In genomic region chr5:120536632-120537031, GRCm38 (mm10) we compare ENCODE assay signal across 21 mouse cellular contexts. TPM values are rescaled to one million over a fixed set of nuclear protein-coding genes. Genes with fewer than 3 reads are reported as not detected.
DNase-seq lines count a peak whose midpoint lies in the region; ATAC-seq and TF ChIP-seq lines count a peak whose summit lies in the region.
"Had no signal": no experiment of that assay in that cellular context is flagged by ENCODE, and none has a peak within 500 bp of the region (broad histone marks: within the 10 kb centered on the region; RNA-seq: fewer than 3 reads in every experiment).

No protein-coding gene starts in this region.

- ATAC-seq in forebrain, embryonic 16.5 days: no peak
- no peak for ATAC-seq in hindbrain, postnatal 0 days
- ATAC-seq in hindbrain, embryonic 13.5 days (ENCODE audit: low FRiP score): no peak
- no peak for ATAC-seq in midbrain, embryonic 16.5 days
- no peak for ATAC-seq in midbrain, embryonic 14.5 days (ENCODE audit: low FRiP score, low TSS enrichment)
- ATAC-seq in limb, embryonic 15.5 days (ENCODE audit: insufficient number of reproducible peaks, low FRiP score, low TSS enrichment, low read depth): no peak
- ATAC-seq: activated CD4-positive, CD25-positive, alpha-beta regulatory T cell, adult 4 months; inflammation-experienced regulatory T-cells, adult 6 months; midbrain, embryonic 13.5 days had no signal

- no peak overlapping the region for H3K4me3 ChIP-seq in forebrain, embryonic 10.5 days
- H3K4me3 ChIP-seq in forebrain, embryonic 16.5 days (replicated peaks; ENCODE audit: low read length): no peak overlapping the region
- H3K4me3 ChIP-seq in hindbrain, postnatal 0 days (ENCODE audit: low read length): no peak overlapping the region
- H3K4me3 ChIP-seq in hindbrain, embryonic 13.5 days: no peak overlapping the region
- no peak overlapping the region for H3K4me3 ChIP-seq in midbrain, embryonic 16.5 days (ENCODE audit: low read depth, low read length)
- no peak overlapping the region for H3K4me3 ChIP-seq in midbrain, embryonic 14.5 days (replicated peaks; ENCODE audit: low read depth, low read length)
- no peak overlapping the region for H3K4me3 ChIP-seq in limb, embryonic 15.5 days
- H3K4me3 ChIP-seq: erythroblast, embryonic 14.5 days; midbrain, embryonic 13.5 days; myocyte had no signal

- H3K36me3 ChIP-seq in forebrain, embryonic 10.5 days (replicated peaks): peaks cover 44% of the 10 kb centered on the region
- H3K36me3 ChIP-seq in forebrain, embryonic 16.5 days (ENCODE audit: control insufficient read depth, insufficient read depth): no peaks in the 10 kb centered on the region
- H3K36me3 ChIP-seq in hindbrain, postnatal 0 days (ENCODE audit: insufficient read depth, low read length): peaks cover 12% of the 10 kb centered on the region; the same call in 1 of the 2 replicates
- H3K36me3 ChIP-seq in hindbrain, embryonic 13.5 days: peaks cover 45% of the 10 kb centered on the region
- no peaks in the 10 kb centered on the region for H3K36me3 ChIP-seq in midbrain, embryonic 16.5 days (ENCODE audit: control insufficient read depth, insufficient read depth, low read length)
- peaks cover 15% of the 10 kb centered on the region; the same call in 1 of the 2 replicates for H3K36me3 ChIP-seq in midbrain, embryonic 14.5 days (ENCODE audit: control insufficient read depth, insufficient read depth, low read length)
- H3K36me3 ChIP-seq in limb, embryonic 15.5 days: peaks cover 47% of the 10 kb centered on the region

- no peak for TF ChIP-seq CTCF in hindbrain, postnatal 0 days (IDR thresholded peaks at IDR 0.05; ENCODE audit: low read depth)

- H3K4me1 ChIP-seq in forebrain, embryonic 10.5 days: peaks cover 40% of the 10 kb centered on the region
- peaks cover 26% of the 10 kb centered on the region for H3K4me1 ChIP-seq in forebrain, embryonic 16.5 days (replicated peaks; ENCODE audit: control insufficient read depth, insufficient read depth, low read length)
- H3K4me1 ChIP-seq in hindbrain, postnatal 0 days (ENCODE audit: insufficient read depth, low read length): 0 out of 2 replicates have a peak, but pooled peaks cover 8% of the 10 kb centered on the region
- H3K4me1 ChIP-seq in hindbrain, embryonic 13.5 days (replicated peaks): peaks cover 25% of the 10 kb centered on the region
- H3K4me1 ChIP-seq in midbrain, embryonic 16.5 days (ENCODE audit: control insufficient read depth, insufficient read depth, low read length): peaks cover 3% of the 10 kb centered on the region; the same call in 1 of the 2 replicates
- 0 out of 2 replicates have a peak, but pooled peaks cover 5% of the 10 kb centered on the region for H3K4me1 ChIP-seq in midbrain, embryonic 14.5 days (ENCODE audit: control insufficient read depth, insufficient read depth, low read length)
- peaks cover 31% of the 10 kb centered on the region for H3K4me1 ChIP-seq in limb, embryonic 15.5 days

- 63% methylated on average over 5 of the region's 5 CpGs for WGBS in forebrain, embryonic 10.5 days
- 63% methylated on average over 4 of the region's 5 CpGs for WGBS in forebrain, embryonic 16.5 days
- 67% methylated on average over 5 of the region's 5 CpGs for WGBS in hindbrain, postnatal 0 days
- WGBS in hindbrain, embryonic 13.5 days: 76% methylated on average over 4 of the region's 5 CpGs
- WGBS in midbrain, embryonic 16.5 days: 56% methylated on average over 5 of the region's 5 CpGs
- 52% methylated on average over 5 of the region's 5 CpGs for WGBS in midbrain, embryonic 14.5 days
- 67% methylated on average over 5 of the region's 5 CpGs for WGBS in limb, embryonic 15.5 days

- DNase-seq in forebrain, embryonic 10.5 days (ENCODE audit: extremely low spot score, low spot score): no peak
- no peak for DNase-seq in hindbrain, postnatal 0 days (ENCODE audit: low spot score)
- no peak for DNase-seq in midbrain, embryonic 14.5 days
- DNase-seq in thymus, postnatal 25 days: no peak
- DNase-seq: adrenal gland, postnatal 10 days; forebrain, postnatal 0 days; kidney, adult 8-10 months; lung, embryonic 14.5 days; thymus, adult 18-20 months had no signal

- no peaks in the 10 kb centered on the region for H3K9me3 ChIP-seq in forebrain, embryonic 10.5 days
- H3K9me3 ChIP-seq in forebrain, embryonic 16.5 days (ENCODE audit: control insufficient read depth, low read length): no peaks in the 10 kb centered on the region
- no peaks in the 10 kb centered on the region for H3K9me3 ChIP-seq in hindbrain, postnatal 0 days (ENCODE audit: low read length)
- no peaks in the 10 kb centered on the region for H3K9me3 ChIP-seq in hindbrain, embryonic 13.5 days
- H3K9me3 ChIP-seq in midbrain, embryonic 16.5 days (replicated peaks; ENCODE audit: control insufficient read depth, low read length, poor library complexity, severe bottlenecking): no peaks in the 10 kb centered on the region
- no peaks in the 10 kb centered on the region for H3K9me3 ChIP-seq in midbrain, embryonic 14.5 days (ENCODE audit: control insufficient read depth, low read length)
- no peaks in the 10 kb centered on the region for H3K9me3 ChIP-seq in limb, embryonic 15.5 days
- H3K9me3 ChIP-seq: G1E; midbrain, embryonic 13.5 days had no signal

- H3K4me2 ChIP-seq in forebrain, embryonic 16.5 days (ENCODE audit: low read length): no peak overlapping the region
- H3K4me2 ChIP-seq in hindbrain, postnatal 0 days (ENCODE audit: low read depth, low read length): no peak overlapping the region
- H3K4me2 ChIP-seq in hindbrain, embryonic 13.5 days: no peak overlapping the region
- no peak overlapping the region for H3K4me2 ChIP-seq in midbrain, embryonic 16.5 days (ENCODE audit: low read length)
- no peak overlapping the region for H3K4me2 ChIP-seq in midbrain, embryonic 14.5 days (ENCODE audit: low read length)
- no peak overlapping the region for H3K4me2 ChIP-seq in limb, embryonic 15.5 days
- H3K4me2 ChIP-seq: heart, embryonic 11.5 days; liver, embryonic 11.5 days; lung, embryonic 14.5 days; midbrain, embryonic 13.5 days had no signal

- H3K27me3 ChIP-seq in forebrain, embryonic 10.5 days (ENCODE audit: poor library complexity, severe bottlenecking): no peaks in the 10 kb centered on the region
- no peaks in the 10 kb centered on the region for H3K27me3 ChIP-seq in forebrain, embryonic 16.5 days (replicated peaks; ENCODE audit: control insufficient read depth, insufficient read depth, low read length)
- H3K27me3 ChIP-seq in hindbrain, postnatal 0 days (ENCODE audit: insufficient read depth, low read length): no peaks in the 10 kb centered on the region
- no peaks in the 10 kb centered on the region for H3K27me3 ChIP-seq in hindbrain, embryonic 13.5 days
- H3K27me3 ChIP-seq in midbrain, embryonic 16.5 days (ENCODE audit: control insufficient read depth, insufficient read depth, low read depth, low read length): no peaks in the 10 kb centered on the region
- H3K27me3 ChIP-seq in midbrain, embryonic 14.5 days (ENCODE audit: control insufficient read depth, insufficient read depth, low read length): no peaks in the 10 kb centered on the region
- no peaks in the 10 kb centered on the region for H3K27me3 ChIP-seq in limb, embryonic 15.5 days
- H3K27me3 ChIP-seq: midbrain, embryonic 13.5 days had no signal

- no peak overlapping the region for H3K9ac ChIP-seq in forebrain, embryonic 16.5 days (replicated peaks; ENCODE audit: low read depth, low read length)
- no peak overlapping the region for H3K9ac ChIP-seq in hindbrain, postnatal 0 days (replicated peaks; ENCODE audit: low read length)
- no peak overlapping the region for H3K9ac ChIP-seq in hindbrain, embryonic 13.5 days
- H3K9ac ChIP-seq in midbrain, embryonic 16.5 days (ENCODE audit: low read depth, low read length): no peak overlapping the region
- no peak overlapping the region for H3K9ac ChIP-seq in midbrain, embryonic 14.5 days (replicated peaks; ENCODE audit: low read length)
- H3K9ac ChIP-seq in limb, embryonic 15.5 days: no peak overlapping the region
- H3K9ac ChIP-seq: forebrain, postnatal 0 days; lung, embryonic 14.5 days; midbrain, embryonic 13.5 days had no signal

- peak overlapping the region; percentile 72; the same call in 1 of the 2 replicates for H3K27ac ChIP-seq in forebrain, embryonic 10.5 days
- no peak overlapping the region for H3K27ac ChIP-seq in forebrain, embryonic 16.5 days (ENCODE audit: low read length)
- peak overlapping the region; percentile 66; the same call in 1 of the 2 replicates for H3K27ac ChIP-seq in hindbrain, postnatal 0 days
- no peak overlapping the region for H3K27ac ChIP-seq in hindbrain, embryonic 13.5 days
- H3K27ac ChIP-seq in midbrain, embryonic 16.5 days (ENCODE audit: low read length): peak overlapping the region; percentile 6; the same call in 1 of the 2 replicates
- no peak overlapping the region for H3K27ac ChIP-seq in midbrain, embryonic 14.5 days (replicated peaks; ENCODE audit: low read depth, low read length)
- H3K27ac ChIP-seq in limb, embryonic 15.5 days: peak overlapping the region; percentile 71; the same call in 1 of the 2 replicates
- H3K27ac ChIP-seq: midbrain, embryonic 13.5 days had no signal

RNA-seq across cellular contexts. Expression of gene Slc8b1, which starts 25.7 kb away (rescaled TPM):
- polyA plus RNA-seq in forebrain, embryonic 10.5 days (2016; fragmentation: Nextera tagmentation; extraction: Ambion mirVana): 3.7 and 4.4 TPM in 2 replicates
- 1.9 and 2.0 TPM in 2 replicates for polyA plus RNA-seq in forebrain, embryonic 16.5 days (2015; fragmentation: Nextera tagmentation; extraction: Ambion mirVana)
- 3.7 and 4.0 TPM in 2 replicates for total RNA-seq in hindbrain, postnatal 0 days (2014; rRNA removed)
- polyA plus RNA-seq in hindbrain, postnatal 0 days (2015; fragmentation: Nextera tagmentation; extraction: Ambion mirVana): 2.5 and 2.7 TPM in 2 replicates
- polyA plus RNA-seq in hindbrain, embryonic 13.5 days (2015; fragmentation: Nextera tagmentation; extraction: Ambion mirVana): 2.5 and 4.1 TPM in 2 replicates
- 2.0 and 2.3 TPM in 2 replicates for polyA plus RNA-seq in midbrain, embryonic 16.5 days (2015; fragmentation: Nextera tagmentation; extraction: Ambion mirVana)
- 0.85 and 1.5 TPM in 2 replicates for polyA plus RNA-seq in midbrain, embryonic 14.5 days (2014; fragmentation: Nextera tagmentation; extraction: Ambion mirVana)
- polyA plus RNA-seq in limb, embryonic 15.5 days (2015; fragmentation: Nextera tagmentation; extraction: Ambion mirVana): 12.0 and 13.4 TPM in 2 replicates

RNA-seq across cellular contexts. Expression of gene Plbd2, which starts 33.2 kb away (rescaled TPM):
- polyA plus RNA-seq in forebrain, embryonic 10.5 days (2016; fragmentation: Nextera tagmentation; extraction: Ambion mirVana): 33.0 and 35.5 TPM in 2 replicates
- 22.9 and 24.6 TPM in 2 replicates for polyA plus RNA-seq in forebrain, embryonic 16.5 days (2015; fragmentation: Nextera tagmentation; extraction: Ambion mirVana)
- total RNA-seq in hindbrain, postnatal 0 days (2014; rRNA removed): 32.0 and 35.2 TPM in 2 replicates
- polyA plus RNA-seq in hindbrain, postnatal 0 days (2015; fragmentation: Nextera tagmentation; extraction: Ambion mirVana): 49.9 and 53.9 TPM in 2 replicates
- polyA plus RNA-seq in hindbrain, embryonic 13.5 days (2015; fragmentation: Nextera tagmentation; extraction: Ambion mirVana): 31.8 and 32.3 TPM in 2 replicates
- 28.7 and 30.6 TPM in 2 replicates for polyA plus RNA-seq in midbrain, embryonic 16.5 days (2015; fragmentation: Nextera tagmentation; extraction: Ambion mirVana)
- 24.7 and 26.1 TPM in 2 replicates for polyA plus RNA-seq in midbrain, embryonic 14.5 days (2014; fragmentation: Nextera tagmentation; extraction: Ambion mirVana)
- 58.9 and 63.4 TPM in 2 replicates for polyA plus RNA-seq in limb, embryonic 15.5 days (2015; fragmentation: Nextera tagmentation; extraction: Ambion mirVana)

RNA-seq across cellular contexts. Expression of gene Tpcn1, which starts 51.8 kb away (rescaled TPM):
- 10.7 and 11.7 TPM in 2 replicates for polyA plus RNA-seq in forebrain, embryonic 10.5 days (2016; fragmentation: Nextera tagmentation; extraction: Ambion mirVana)
- polyA plus RNA-seq in forebrain, embryonic 16.5 days (2015; fragmentation: Nextera tagmentation; extraction: Ambion mirVana): 15.4 and 18.3 TPM in 2 replicates
- 24.5 and 30.7 TPM in 2 replicates for total RNA-seq in hindbrain, postnatal 0 days (2014; rRNA removed)
- 15.4 and 16.1 TPM in 2 replicates for polyA plus RNA-seq in hindbrain, postnatal 0 days (2015; fragmentation: Nextera tagmentation; extraction: Ambion mirVana)
- polyA plus RNA-seq in hindbrain, embryonic 13.5 days (2015; fragmentation: Nextera tagmentation; extraction: Ambion mirVana): 18.2 and 18.7 TPM in 2 replicates
- polyA plus RNA-seq in midbrain, embryonic 16.5 days (2015; fragmentation: Nextera tagmentation; extraction: Ambion mirVana): 13.1 and 13.5 TPM in 2 replicates
- 10.4 and 12.2 TPM in 2 replicates for polyA plus RNA-seq in midbrain, embryonic 14.5 days (2014; fragmentation: Nextera tagmentation; extraction: Ambion mirVana)
- polyA plus RNA-seq in limb, embryonic 15.5 days (2015; fragmentation: Nextera tagmentation; extraction: Ambion mirVana): 25.4 and 25.8 TPM in 2 replicates

RNA-seq across cellular contexts. Expression of gene Iqcd, which starts 52.2 kb away (rescaled TPM):
- polyA plus RNA-seq in forebrain, embryonic 10.5 days (2016; fragmentation: Nextera tagmentation; extraction: Ambion mirVana): 0.37 and 0.84 TPM in 2 replicates
- 0.98 and 1.0 TPM in 2 replicates for polyA plus RNA-seq in forebrain, embryonic 16.5 days (2015; fragmentation: Nextera tagmentation; extraction: Ambion mirVana)
- total RNA-seq in hindbrain, postnatal 0 days (2014; rRNA removed): 0.63 and 1.9 TPM in 2 replicates
- 1.8 and 2.0 TPM in 2 replicates for polyA plus RNA-seq in hindbrain, postnatal 0 days (2015; fragmentation: Nextera tagmentation; extraction: Ambion mirVana)
- 2.4 and 2.6 TPM in 2 replicates for polyA plus RNA-seq in hindbrain, embryonic 13.5 days (2015; fragmentation: Nextera tagmentation; extraction: Ambion mirVana)
- 2.0 and 2.1 TPM in 2 replicates for polyA plus RNA-seq in midbrain, embryonic 16.5 days (2015; fragmentation: Nextera tagmentation; extraction: Ambion mirVana)
- polyA plus RNA-seq in midbrain, embryonic 14.5 days (2014; fragmentation: Nextera tagmentation; extraction: Ambion mirVana): 1.4 and 1.7 TPM in 2 replicates
- polyA plus RNA-seq in limb, embryonic 15.5 days (2015; fragmentation: Nextera tagmentation; extraction: Ambion mirVana): 0.38 TPM in 2 replicates

Comparison
In these comparisons a context has a peak if more than half of its experiments do, and no peak if none do; other contexts are left out.
1. H3K27ac ChIP-seq: peak in forebrain, embryonic 10.5 days (single experiment), hindbrain, postnatal 0 days (single experiment), midbrain, embryonic 16.5 days (single experiment) and limb, embryonic 15.5 days (single experiment); none in forebrain, embryonic 16.5 days (single experiment), hindbrain, embryonic 13.5 days (single experiment) and midbrain, embryonic 14.5 days (single experiment).